Mouse (Mus musculus): ENCODE measurements around the gene Prrx2. TPM values are rescaled to one million over a fixed set of nuclear protein-coding genes. Genes with fewer than 3 reads are reported as not detected.
"Not testable (repeated sequence)": the region's sequence is repeated elsewhere in the genome, so short reads cannot be mapped to it uniquely, and the experiment has no call there.

Prrx2 gene
- total RNA-seq, 2 experiments from 2014 or later, result 1.5 to 1.7 TPM

- DNase-seq (ENCODE audit: extremely low spot score in 1 of 2, low spot score in 2 of 2), result no peak
- H3K4me3 ChIP-seq, result no peak overlapping the region
- no peak for TF ChIP-seq CTCF (IDR thresholded peaks at IDR 0.05)
- H3K27ac ChIP-seq, result no peak overlapping the region
- intact Hi-C loops (cut with DNase I), result no loop called here
Measured at GRCm38 (mm10) chr2:30918126-30918525, 83.4 kb downstream of the Prrx2 start.

- no peak for TF ChIP-seq CTCF (IDR thresholded peaks at IDR 0.05)
- intact Hi-C loops (cut with DNase I), result no loop called here
Measured at GRCm38 (mm10) chr2:30918780-30919329, 84.1 kb downstream of the Prrx2 start.

GRCm38 (mm10) chr2:30920216-30920615 lies 85.4 kb downstream of the Prrx2 start:
- Histone ChIP-seq H3K4me3 (no peak overlapping the region), H3K27ac (peak overlapping the region; percentile 69)
- intact Hi-C loops (cut with DNase I), result no loop called here
- DNase-seq (ENCODE audit: extremely low spot score in 1 of 2, low spot score in 2 of 2), result peak in 1 of 2 experiments; percentile 37
- TF ChIP-seq CTCF (IDR thresholded peaks at IDR 0.05), result no peak

More at GRCm38 (mm10) chr2:30918780-30919329, 84.1 kb downstream of the Prrx2 start:
- no peak for DNase-seq (ENCODE audit: extremely low spot score in 1 of 2, low spot score in 2 of 2)
- Histone ChIP-seq H3K4me3 (no peak overlapping the region), H3K27ac (no peak overlapping the region)

- no peak for DNase-seq (ENCODE audit: extremely low spot score in 1 of 2, low spot score in 2 of 2)
- TF ChIP-seq CTCF (IDR thresholded peaks at IDR 0.05), result no peak
- intact Hi-C loops (cut with DNase I), result no loop called here
- no peak overlapping the region for H3K4me3 ChIP-seq
- H3K27ac ChIP-seq, result no peak overlapping the region
Measured at GRCm38 (mm10) chr2:30923099-30923498, 88.3 kb downstream of the Prrx2 start.

GRCm38 (mm10) chr2:30925181-30925580 lies 90.4 kb downstream of the Prrx2 start:
- intact Hi-C loops (cut with DNase I), result no loop called here

GRCm38 (mm10) chr2:30926381-30926780 lies 91.6 kb downstream of the Prrx2 start:
- no peak overlapping the region for H3K27ac ChIP-seq
- H3K4me3 ChIP-seq, result no peak overlapping the region
- DNase-seq (ENCODE audit: extremely low spot score in 1 of 2, low spot score in 2 of 2), result no peak
- no peak for TF ChIP-seq CTCF (IDR thresholded peaks at IDR 0.05)
- intact Hi-C loops (cut with DNase I), result no loop called here

More at GRCm38 (mm10) chr2:30925181-30925580, 90.4 kb downstream of the Prrx2 start:
- no peak for TF ChIP-seq CTCF (IDR thresholded peaks at IDR 0.05)
- no peak for DNase-seq (ENCODE audit: extremely low spot score in 1 of 2, low spot score in 2 of 2)
- no peak overlapping the region for H3K4me3 ChIP-seq
- no peak overlapping the region for H3K27ac ChIP-seq

- intact Hi-C loops (cut with DNase I), result no loop called here
- no peak for DNase-seq (ENCODE audit: extremely low spot score in 1 of 2, low spot score in 2 of 2)
- TF ChIP-seq CTCF (IDR thresholded peaks at IDR 0.05), result no peak
- Histone ChIP-seq H3K4me3 (no peak overlapping the region), H3K27ac (peak overlapping the region; percentile 24; the same call in 1 of the 2 replicates)
Measured at GRCm38 (mm10) chr2:30927151-30927781, 92.5 kb downstream of the Prrx2 start.

- Histone ChIP-seq H3K4me3 (no peak overlapping the region), H3K27ac (peak overlapping the region; percentile 24)
- intact Hi-C loops (cut with DNase I), result no loop called here
- peak; percentile 68 to 82 for DNase-seq (ENCODE audit: extremely low spot score in 1 of 2, low spot score in 2 of 2)
- peak; percentile 73 for TF ChIP-seq CTCF (IDR thresholded peaks at IDR 0.05)
Measured at GRCm38 (mm10) chr2:30927844-30928628, 93.3 kb downstream of the Prrx2 start.

- intact Hi-C loops (cut with DNase I), result no loop called here
- H3K4me3 ChIP-seq, result peak overlapping the region; percentile 38; the same call in 1 of the 2 replicates
Measured at GRCm38 (mm10) chr2:30928893-30929482, 94.2 kb downstream of the Prrx2 start.

GRCm38 (mm10) chr2:30929483-30930045 lies 94.8 kb downstream of the Prrx2 start, which contains the start of gene Ptges:
TSS of gene Ptges (minus strand) at chr2:30929863.
- DNase-seq (ENCODE audit: extremely low spot score in 1 of 2, low spot score in 2 of 2), result peak; percentile 78 to 81
- H3K4me3 ChIP-seq, result peak within 1 kb of the TSS; percentile 38
- H3K27ac ChIP-seq, result peak within 1 kb of the TSS; percentile 64
- intact Hi-C loops (cut with DNase I), result no loop called here
- TF ChIP-seq CTCF (IDR thresholded peaks at IDR 0.05), result peak; percentile 70

More at GRCm38 (mm10) chr2:30928893-30929482, 94.2 kb downstream of the Prrx2 start:
- peak overlapping the region; percentile 19; the same call in 1 of the 2 replicates for H3K27ac ChIP-seq
- no peak for DNase-seq (ENCODE audit: extremely low spot score in 1 of 2, low spot score in 2 of 2)
- TF ChIP-seq CTCF (IDR thresholded peaks at IDR 0.05), result no peak

GRCm38 (mm10) chr2:30930846-30931245 lies 96.1 kb downstream of the Prrx2 start:
- DNase-seq (ENCODE audit: extremely low spot score in 1 of 2, low spot score in 2 of 2); H3K27ac ChIP-seq; intact Hi-C loops (cut with DNase I): not testable (repeated sequence)

More at GRCm38 (mm10) chr2:30930846-30931245, 96.1 kb downstream of the Prrx2 start:
- H3K4me3 ChIP-seq, result not testable (repeated sequence)

Other genes starting within 250 kb of the Prrx2 start
- 1 to 10 TPM; 2.8 to 5.7 TPM for gene Cstad, start 239.9 kb upstream of the Prrx2 start, total RNA-seq (2021)
- gene 1700001O22Rik, start 31.3 kb upstream of the Prrx2 start, total RNA-seq (2021), result 10 to 100 TPM in 1 of 2 experiments, 1 to 10 TPM in 1; 9.9 to 12.6 TPM
- gene Ntmt1, start 27.1 kb upstream of the Prrx2 start, total RNA-seq (2021), result 10 to 100 TPM; 35.2 to 38.8 TPM
- 10 to 100 TPM; 35.4 to 40.5 TPM for gene Asb6, start 4.6 kb upstream of the Prrx2 start, total RNA-seq (2021)
- gene Ptges, start 94.9 kb downstream of the Prrx2 start, total RNA-seq (2021), result 1 to 10 TPM; 5.1 to 6.9 TPM
- 10 to 100 TPM; 28.0 to 32.9 TPM for gene Tor1b, start 118.0 kb downstream of the Prrx2 start, total RNA-seq (2021)
- 10 to 100 TPM; 38.0 to 43.2 TPM for gene Tor1a, start 133.0 kb downstream of the Prrx2 start, total RNA-seq (2021)
- 10 to 100 TPM; 65.0 to 68.6 TPM for gene BC005624, start 147.2 kb downstream of the Prrx2 start, total RNA-seq (2021)
- 10 to 100 TPM; 76.0 to 82.8 TPM for gene Usp20, start 147.3 kb downstream of the Prrx2 start, total RNA-seq (2021)

Measured in left cerebral cortex, adult 2 months (tissue).